Mouse (Mus musculus) left cerebral cortex, adult 11 months (tissue): Measurements from ENCODE around the gene Gm20696.

Experiments used
- DNase-seq: peaks from one replicate; pipeline ENCODE4 v3.0.0; 2022; ENCODE audit warnings: low spot score

Gm20696 gene

GRCm38 (mm10) chr6:99519806-99520675 is 146.6 kb downstream of the Gm20696 start:
- no peak for DNase-seq

GRCm38 (mm10) chr6:99519052-99519451 is 147.5 kb downstream of the Gm20696 start:
- DNase-seq = no peak

GRCm38 (mm10) chr6:99515667-99516199 is 150.9 kb downstream of the Gm20696 start:
- DNase-seq = no peak

GRCm38 (mm10) chr6:99511862-99512261 is 154.7 kb downstream of the Gm20696 start:
- DNase-seq = no peak

- no peak for DNase-seq
These were observed 157.4 kb downstream of the Gm20696 start for GRCm38 (mm10) chr6:99509189-99509592.

- DNase-seq = no peak
These were observed 159.8 kb downstream of the Gm20696 start for GRCm38 (mm10) chr6:99506816-99507215.

- DNase-seq = no peak
These were observed 162.9 kb downstream of the Gm20696 start for GRCm38 (mm10) chr6:99503741-99504140.

GRCm38 (mm10) chr6:99502727-99503126 is 163.9 kb downstream of the Gm20696 start:
- DNase-seq = no peak

- no peak for DNase-seq
These were observed 164.3 kb downstream of the Gm20696 start for GRCm38 (mm10) chr6:99502314-99502713.

GRCm38 (mm10) chr6:99500570-99501270 is 165.9 kb downstream of the Gm20696 start:
- no peak for DNase-seq

- DNase-seq = no peak
These were observed 168.5 kb downstream of the Gm20696 start for GRCm38 (mm10) chr6:99498082-99498481.

GRCm38 (mm10) chr6:99496114-99496513 is 170.5 kb downstream of the Gm20696 start:
- DNase-seq = no peak

GRCm38 (mm10) chr6:99492937-99493336 is 173.7 kb downstream of the Gm20696 start:
- DNase-seq = no peak

GRCm38 (mm10) chr6:99491979-99492544 is 174.5 kb downstream of the Gm20696 start:
- no peak for DNase-seq

GRCm38 (mm10) chr6:99491146-99491545 is 175.5 kb downstream of the Gm20696 start:
- DNase-seq = no peak

- no peak for DNase-seq
These were observed 176.5 kb downstream of the Gm20696 start for GRCm38 (mm10) chr6:99489900-99490648.

- DNase-seq = no peak
These were observed 177.2 kb downstream of the Gm20696 start for GRCm38 (mm10) chr6:99489423-99489822.

- DNase-seq = no peak
These were observed 180.5 kb downstream of the Gm20696 start for GRCm38 (mm10) chr6:99485884-99486640.

GRCm38 (mm10) chr6:99485217-99485883 is 181.2 kb downstream of the Gm20696 start:
- DNase-seq = peak; percentile 54

- no peak for DNase-seq
These were observed 181.7 kb downstream of the Gm20696 start for GRCm38 (mm10) chr6:99484884-99485216.
